Mouse (Mus musculus) intestine, postnatal 0 days (tissue): ENCODE results near the gene Tmcc1. TPM values are rescaled to one million over a fixed set of nuclear protein-coding genes. Genes with fewer than 3 reads are reported as not detected.

Source experiments
- ATAC-seq: fragments of 200-750 bp; cut with Nextera tagmentation; 2 replicates; pipeline ENCODE4 v1.8.0; 2017; ENCODE audit warnings: mild to moderate bottlenecking, moderate TSS enrichment, moderate library complexity
- H3K27ac ChIP-seq: fragments of 300-500 bp; sonication (generic); 2 replicates; pipeline ENCODE4 v1.5.1; 2014; ENCODE audit warnings: mild to moderate bottlenecking, low read depth, low read length, moderate library complexity
- H3K27me3 ChIP-seq: fragments of 300-500 bp; sonication (generic); replicated peaks from 2 replicates; pipeline ENCODE4 v1.6.1; 2014; ENCODE audit warnings: low read length, mixed read lengths; ENCODE audit not compliant: control insufficient read depth, insufficient read depth
- H3K36me3 ChIP-seq: fragments of 300-500 bp; sonication (generic); 2 replicates; pipeline ENCODE4 v1.6.1; 2014; ENCODE audit warnings: mild to moderate bottlenecking, moderate library complexity; ENCODE audit not compliant: control insufficient read depth, insufficient read depth
- H3K4me1 ChIP-seq: fragments of 300-500 bp; sonication (generic); replicated peaks from 2 replicates; pipeline ENCODE4 v1.6.1; 2014; ENCODE audit warnings: antibody characterized with exemption, low read length, mixed read lengths; ENCODE audit not compliant: control insufficient read depth, insufficient read depth
- H3K4me2 ChIP-seq: fragments of 300-500 bp; sonication (generic); replicated peaks from 2 replicates; pipeline ENCODE4 v1.6.1; 2014; ENCODE audit warnings: low read depth, mild to moderate bottlenecking, moderate library complexity
- H3K4me3 ChIP-seq: fragments of 300-500 bp; sonication (generic); 2 replicates; pipeline ENCODE4 v1.5.1; 2014; ENCODE audit warnings: low read depth, low read length
- H3K9ac ChIP-seq: fragments of 300-500 bp; sonication (generic); 2 replicates; pipeline ENCODE4 v1.6.1; 2014; ENCODE audit warnings: mild to moderate bottlenecking, low read depth, low read length
- H3K9me3 ChIP-seq: fragments of 300-500 bp; sonication (generic); 2 replicates; pipeline ENCODE4 v1.6.1; 2016; ENCODE audit warnings: mixed run types; ENCODE audit not compliant: control insufficient read depth
- CTCF ChIP-seq: sonication (generic); IDR thresholded peaks from 2 replicates; pipeline ENCODE4 v1.5.1; 2016; ENCODE audit warnings: low read depth, mild to moderate bottlenecking, control low read depth, antibody characterized with exemption, moderate library complexity
- WGBS: fragments of 180-500 bp; shearing (Covaris S2); extraction: QIAGEN DNeasy Blood & Tissue Kit; methylation state at CpG from one replicate; pipeline ENCODE4 v1.1.7; 2014; 5-methylcytosine and 5-hydroxymethylcytosine counted together
- polyA plus RNA-seq: library from polyadenylated mRNA; unstranded; fragments of >200 nt; fragmentation: Nextera tagmentation; extraction: Ambion mirVana; gene quantifications from 2 replicates; pipeline ENCODE4 v1.2.1, GENCODE M21; 2015

Tmcc1 gene
- polyA plus RNA-seq, 1 experiment from 2014 or later = 8.0 TPM

DNA sequence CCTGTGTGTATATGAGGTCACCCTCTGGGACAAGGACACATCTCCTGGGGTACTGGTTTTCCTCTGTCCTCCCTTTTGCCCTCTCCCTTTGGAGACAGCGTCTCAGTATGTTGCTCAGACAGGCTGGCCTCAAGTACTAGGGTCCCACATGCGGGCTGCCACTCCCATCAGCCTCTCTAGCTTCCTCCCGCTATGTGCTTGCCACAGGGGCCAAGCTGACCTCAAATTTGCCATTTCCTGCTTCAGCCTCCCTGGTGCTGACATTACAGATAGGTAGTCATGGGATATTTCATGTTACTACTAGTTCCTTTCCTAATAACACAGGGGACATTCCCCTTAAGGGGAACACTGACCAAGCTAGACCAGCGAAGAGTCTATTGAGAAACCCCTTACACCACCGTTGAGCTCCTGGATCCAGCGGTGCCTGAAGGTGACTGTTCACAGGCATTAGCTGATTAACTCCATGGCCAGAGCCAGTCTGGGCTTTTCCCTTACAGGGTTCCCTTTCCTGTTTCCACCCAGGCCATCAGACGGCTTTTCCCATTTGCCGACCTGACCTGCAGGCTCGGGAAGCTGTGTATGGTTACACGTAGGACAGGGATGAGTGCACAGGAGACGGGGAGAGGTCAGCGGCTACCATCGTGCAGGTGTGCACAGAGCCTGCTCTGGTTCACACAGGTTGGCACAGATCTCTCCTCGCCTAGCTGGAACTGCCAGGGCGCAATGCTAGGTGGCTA, 220.0 kb downstream of the Tmcc1 start:
- 88% methylated on average over 15 of the region's 15 CpGs for WGBS
- H3K9me3 ChIP-seq = no peaks in the 10 kb centered on the region
- no peak overlapping the region for H3K4me2 ChIP-seq
- no peak for TF ChIP-seq CTCF
- no peaks in the 10 kb centered on the region for H3K27me3 ChIP-seq
- H3K4me3 ChIP-seq = no peak overlapping the region
- no peak for ATAC-seq
- no peak overlapping the region for H3K9ac ChIP-seq
- H3K27ac ChIP-seq = no peak overlapping the region
- H3K36me3 ChIP-seq = peaks cover 20% of the 10 kb centered on the region; the same call in 1 of the 2 replicates
- H3K4me1 ChIP-seq = no peaks in the 10 kb centered on the region

DNA sequence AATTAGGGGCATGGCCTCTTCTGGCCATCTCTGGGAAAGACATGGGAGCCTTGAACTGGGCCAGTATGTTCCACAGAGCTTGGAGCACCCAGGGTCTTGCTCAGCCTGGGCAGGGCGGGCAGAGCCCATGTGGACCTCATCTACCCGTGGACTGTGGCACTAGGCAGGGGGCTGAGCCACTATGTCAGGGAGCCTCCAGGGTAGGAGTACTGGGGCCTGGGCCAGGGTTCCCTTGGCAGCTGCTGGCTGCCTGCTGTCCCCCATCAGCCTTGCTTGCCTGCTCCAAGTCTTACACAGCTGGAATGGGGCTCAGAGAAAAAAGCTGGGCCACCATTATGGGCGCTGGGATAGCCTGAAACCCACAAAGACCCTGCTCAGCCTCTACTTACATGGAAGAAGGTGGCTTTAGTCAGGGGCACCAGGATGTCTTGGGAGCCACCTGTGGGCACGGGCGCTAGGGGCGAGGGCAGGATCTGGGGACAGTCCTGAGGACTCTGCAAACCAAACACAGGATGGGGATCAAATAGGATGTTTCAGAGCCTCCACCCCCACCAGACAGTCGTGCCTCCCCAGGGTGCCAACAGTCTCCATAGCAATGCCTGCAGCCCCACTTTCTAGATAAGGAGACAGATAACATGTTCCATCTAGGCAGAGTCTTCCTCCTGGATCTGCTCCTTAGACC, 221.1 kb downstream of the Tmcc1 start:
- no peak for ATAC-seq
- 76% methylated on average over 7 of the region's 7 CpGs for WGBS
- H3K27ac ChIP-seq = no peak overlapping the region

GRCm38 (mm10) chr6:115971273-115972060, 221.8 kb downstream of the Tmcc1 start:
- no peak overlapping the region for H3K4me2 ChIP-seq
- WGBS = 61% methylated on average over 13 of the region's 13 CpGs

More for the DNA sequence above, 221.1 kb downstream of the Tmcc1 start:
- H3K27me3 ChIP-seq = no peaks in the 10 kb centered on the region
- no peak overlapping the region for H3K4me3 ChIP-seq
- no peak overlapping the region for H3K4me2 ChIP-seq
- H3K36me3 ChIP-seq = peaks cover 17% of the 10 kb centered on the region; the same call in 1 of the 2 replicates
- H3K9me3 ChIP-seq = no peaks in the 10 kb centered on the region
- TF ChIP-seq CTCF = no peak
- no peaks in the 10 kb centered on the region for H3K4me1 ChIP-seq
- no peak overlapping the region for H3K9ac ChIP-seq

DNA sequence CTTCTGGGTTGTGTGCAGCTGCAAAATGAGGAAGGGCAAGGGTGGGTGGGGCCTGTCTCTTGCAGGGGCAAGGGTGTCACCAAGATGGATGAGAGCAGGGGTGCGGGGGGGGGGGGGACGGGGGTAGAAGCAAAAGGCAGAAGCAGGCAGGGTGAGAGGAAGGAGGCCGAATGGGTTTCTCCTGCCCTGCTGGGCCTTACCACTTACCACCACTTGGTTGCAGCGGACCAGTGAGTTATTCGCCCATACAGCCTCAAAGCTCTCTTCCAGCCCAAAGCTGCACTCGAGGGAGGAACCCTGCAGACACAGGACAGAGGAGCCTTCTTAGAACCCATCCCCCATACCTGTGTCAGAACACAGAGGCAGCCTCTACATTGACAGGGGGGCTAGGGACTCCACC, 223.3 kb downstream of the Tmcc1 start:
- H3K9ac ChIP-seq = no peak overlapping the region
- no peak overlapping the region for H3K27ac ChIP-seq
- H3K4me1 ChIP-seq = no peaks in the 10 kb centered on the region
- TF ChIP-seq CTCF = no peak
- H3K4me2 ChIP-seq = no peak overlapping the region
- 78% methylated on average over 6 of the region's 6 CpGs for WGBS
- H3K9me3 ChIP-seq = no peaks in the 10 kb centered on the region
- ATAC-seq = no peak
- no peaks in the 10 kb centered on the region for H3K27me3 ChIP-seq
- H3K4me3 ChIP-seq = no peak overlapping the region
- peaks cover 23% of the 10 kb centered on the region; the same call in 1 of the 2 replicates for H3K36me3 ChIP-seq

More at GRCm38 (mm10) chr6:115971273-115972060, 221.8 kb downstream of the Tmcc1 start:
- TF ChIP-seq CTCF = no peak
- ATAC-seq = no peak
- no peak overlapping the region for H3K4me3 ChIP-seq
- H3K9me3 ChIP-seq = no peaks in the 10 kb centered on the region
- no peaks in the 10 kb centered on the region for H3K4me1 ChIP-seq
- H3K27ac ChIP-seq = no peak overlapping the region
- H3K9ac ChIP-seq = no peak overlapping the region
- H3K36me3 ChIP-seq = peaks cover 20% of the 10 kb centered on the region; the same call in 1 of the 2 replicates
- no peaks in the 10 kb centered on the region for H3K27me3 ChIP-seq

GRCm38 (mm10) chr6:115969103-115969502, 224.2 kb downstream of the Tmcc1 start:
- TF ChIP-seq CTCF = no peak
- H3K36me3 ChIP-seq = peaks cover 20% of the 10 kb centered on the region; the same call in 1 of the 2 replicates
- H3K4me2 ChIP-seq = no peak overlapping the region
- H3K9ac ChIP-seq = no peak overlapping the region
- no peaks in the 10 kb centered on the region for H3K27me3 ChIP-seq
- no peaks in the 10 kb centered on the region for H3K4me1 ChIP-seq
- no peak overlapping the region for H3K27ac ChIP-seq
- WGBS = 69% methylated on average over 9 of the region's 9 CpGs
- H3K9me3 ChIP-seq = no peaks in the 10 kb centered on the region
- no peak for ATAC-seq
- no peak overlapping the region for H3K4me3 ChIP-seq

DNA sequence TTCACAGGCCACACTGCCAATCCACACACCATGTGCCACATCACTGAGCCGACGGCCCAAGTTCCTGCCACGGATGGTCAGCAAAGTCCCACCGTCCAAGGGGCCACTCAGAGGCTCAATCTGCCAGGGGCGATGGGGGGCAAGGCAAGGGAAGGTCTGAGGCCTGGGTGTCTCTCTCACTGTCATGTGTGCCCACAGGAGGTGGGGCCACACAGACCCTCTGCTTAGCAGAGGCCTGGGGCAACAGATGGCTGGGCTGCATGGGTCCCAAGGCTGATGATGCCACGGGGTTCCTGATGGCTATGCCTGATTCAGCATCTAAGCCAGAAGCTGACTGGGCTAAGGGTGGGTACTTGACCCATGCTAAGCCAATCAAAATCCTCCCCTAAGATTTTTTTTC, 224.6 kb downstream of the Tmcc1 start:
- 0 out of 2 replicates have a peak, but pooled peaks have one; percentile 5 for ATAC-seq
- no peaks in the 10 kb centered on the region for H3K4me1 ChIP-seq
- H3K27me3 ChIP-seq = no peaks in the 10 kb centered on the region
- H3K9me3 ChIP-seq = no peaks in the 10 kb centered on the region
- WGBS = 90% methylated on average over 6 of the region's 6 CpGs
- H3K36me3 ChIP-seq = peaks cover 20% of the 10 kb centered on the region; the same call in 1 of the 2 replicates
- H3K4me2 ChIP-seq = no peak overlapping the region
- no peak overlapping the region for H3K4me3 ChIP-seq
- no peak for TF ChIP-seq CTCF
- H3K27ac ChIP-seq = no peak overlapping the region; the same call in 1 of the 2 replicates
- H3K9ac ChIP-seq = no peak overlapping the region

Other genes starting within 250 kb of the Tmcc1 start
- gene H1foo, start 248.5 kb downstream of the Tmcc1 start, polyA plus RNA-seq = not detected in 2 replicates
- gene Plxnd1, start 198.5 kb downstream of the Tmcc1 start, polyA plus RNA-seq = 8.2 and 9.6 TPM in 2 replicates
- 37.3 and 44.1 TPM in 2 replicates for gene Washc2, start 14.6 kb upstream of the Tmcc1 start, polyA plus RNA-seq
- 1.1 and 1.2 TPM in 2 replicates for gene Zfand4, start 70.7 kb upstream of the Tmcc1 start, polyA plus RNA-seq
- 29.4 and 31.5 TPM in 2 replicates for gene March8, start 144.5 kb upstream of the Tmcc1 start, polyA plus RNA-seq